Mouse (Mus musculus): Measurements from ENCODE around the gene Tmem156.
"Not testable (repeated sequence)": the region's sequence is repeated elsewhere in the genome, so short reads cannot be mapped to it uniquely, and the experiment has no call there.

The Tmem156 gene

GRCm38 (mm10) chr5:65091921-65092320, at the start of gene Tmem156:
TSS of gene Tmem156 (minus strand) at chr5:65092132.
- no peak for DNase-seq (ENCODE audit: low spot score in 2 of 2)

GRCm38 (mm10) chr5:65141242-65141641, 49.3 kb upstream of the Tmem156 start:
- DNase-seq (ENCODE audit: low spot score in 2 of 2), result no peak

- no peak for DNase-seq (ENCODE audit: low spot score in 2 of 2)
Observed at GRCm38 (mm10) chr5:65137073-65137472, 45.1 kb upstream of the Tmem156 start.

GRCm38 (mm10) chr5:65136159-65136558, 44.2 kb upstream of the Tmem156 start:
- no peak for DNase-seq (ENCODE audit: low spot score in 2 of 2)

- DNase-seq (ENCODE audit: low spot score in 2 of 2), result peak in 1 of 2 experiments; percentile 26
Observed at GRCm38 (mm10) chr5:65131211-65131879, 39.4 kb upstream of the Tmem156 start.

GRCm38 (mm10) chr5:65130528-65131210, 38.7 kb upstream of the Tmem156 start:
- peak in 1 of 2 experiments; percentile 29 for DNase-seq (ENCODE audit: low spot score in 2 of 2)

- DNase-seq (ENCODE audit: low spot score in 2 of 2), result no peak
Observed at GRCm38 (mm10) chr5:65128481-65128880, 36.5 kb upstream of the Tmem156 start.

GRCm38 (mm10) chr5:65126137-65126536, 34.2 kb upstream of the Tmem156 start:
- no peak for DNase-seq (ENCODE audit: low spot score in 2 of 2)

- DNase-seq (ENCODE audit: low spot score in 2 of 2), result no peak
Observed at GRCm38 (mm10) chr5:65122616-65123015, 30.7 kb upstream of the Tmem156 start.

- no peak for DNase-seq (ENCODE audit: low spot score in 2 of 2)
Observed at GRCm38 (mm10) chr5:65119918-65120317, 28.0 kb upstream of the Tmem156 start.

GRCm38 (mm10) chr5:65119495-65119894, 27.6 kb upstream of the Tmem156 start:
- no peak for DNase-seq (ENCODE audit: low spot score in 2 of 2)

- DNase-seq (ENCODE audit: low spot score in 2 of 2), result no peak
Observed at GRCm38 (mm10) chr5:65116789-65117188, 24.9 kb upstream of the Tmem156 start.

GRCm38 (mm10) chr5:65113323-65113722, 21.4 kb upstream of the Tmem156 start:
- DNase-seq (ENCODE audit: low spot score in 2 of 2), result no peak

GRCm38 (mm10) chr5:65112225-65112624, 20.3 kb upstream of the Tmem156 start:
- DNase-seq (ENCODE audit: low spot score in 2 of 2), result not testable (repeated sequence)

GRCm38 (mm10) chr5:65107773-65108432, 16.0 kb upstream of the Tmem156 start:
- no peak for DNase-seq (ENCODE audit: low spot score in 2 of 2)

GRCm38 (mm10) chr5:65106876-65107772, 15.2 kb upstream of the Tmem156 start, which contains the start of gene Klhl5:
TSS of gene Klhl5 (plus strand) at chr5:65107539.
- peak; percentile 77 to 91 for DNase-seq (ENCODE audit: low spot score in 2 of 2)

GRCm38 (mm10) chr5:65102641-65103042, 10.7 kb upstream of the Tmem156 start:
- DNase-seq (ENCODE audit: low spot score in 2 of 2), result no peak

- DNase-seq (ENCODE audit: low spot score in 2 of 2), result no peak
Observed at GRCm38 (mm10) chr5:65102026-65102640, 10.2 kb upstream of the Tmem156 start.

GRCm38 (mm10) chr5:65101621-65102020, 9.7 kb upstream of the Tmem156 start:
- no peak for DNase-seq (ENCODE audit: low spot score in 2 of 2)

- DNase-seq (ENCODE audit: low spot score in 2 of 2), result no peak
Observed at GRCm38 (mm10) chr5:65101209-65101608, 9.3 kb upstream of the Tmem156 start.

- no peak for DNase-seq (ENCODE audit: low spot score in 2 of 2)
Observed at GRCm38 (mm10) chr5:65100002-65100401, 8.1 kb upstream of the Tmem156 start.
